In the genomic region with DNA sequence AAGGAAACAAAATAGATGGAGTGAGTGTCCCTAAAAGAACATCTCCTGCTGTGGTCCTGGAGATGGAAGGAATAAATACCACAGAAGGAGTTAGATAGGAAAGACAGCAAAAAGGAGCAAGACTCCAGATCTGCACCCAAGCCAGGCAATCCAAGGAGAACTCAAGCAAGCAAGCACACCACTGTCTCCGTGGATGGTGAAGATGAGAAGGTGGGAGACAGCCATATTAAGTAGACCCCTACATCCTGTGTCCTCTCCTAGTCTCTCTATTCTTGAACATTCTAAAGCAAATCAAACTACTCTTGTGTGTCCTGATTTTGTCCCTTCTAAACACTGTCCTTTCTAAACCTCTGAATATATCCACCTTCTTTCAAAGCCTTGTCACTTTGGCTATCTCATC, we compare ENCODE assay signal across 25 mouse cellular contexts. TPM values are rescaled to one million over a fixed set of nuclear protein-coding genes. Genes with fewer than 3 reads are reported as not detected.
"Had no signal": no experiment of that assay in that cellular context is flagged by ENCODE, and none has a peak within 500 bp of the region (broad histone marks: within the 10 kb centered on the region; RNA-seq: fewer than 3 reads in every experiment).

No protein-coding gene starts in this region.

- H3K4me3 ChIP-seq: embryonic facial prominence, embryonic 10.5 days; embryonic facial prominence, embryonic 12.5 days; embryonic facial prominence, embryonic 13.5 days; embryonic facial prominence, embryonic 15.5 days; erythroblast, embryonic 14.5 days; forebrain, embryonic 10.5 days; forebrain, embryonic 12.5 days; forebrain, embryonic 13.5 days; forebrain, embryonic 15.5 days; gastrocnemius, adult 2 months; heart, adult 2 months had no signal

- H3K9ac ChIP-seq: embryonic facial prominence, embryonic 12.5 days; embryonic facial prominence, embryonic 13.5 days; embryonic facial prominence, embryonic 15.5 days; forebrain, embryonic 12.5 days; forebrain, embryonic 13.5 days; forebrain, embryonic 15.5 days; forebrain, postnatal 0 days had no signal

- ATAC-seq: forebrain, embryonic 13.5 days; forebrain, embryonic 14.5 days; forebrain, embryonic 15.5 days; forebrain, embryonic 16.5 days; forebrain, postnatal 0 days had no signal

- H3K9me3 ChIP-seq: embryonic facial prominence, embryonic 10.5 days; embryonic facial prominence, embryonic 12.5 days; embryonic facial prominence, embryonic 13.5 days; embryonic facial prominence, embryonic 15.5 days; forebrain, embryonic 10.5 days; forebrain, embryonic 12.5 days; forebrain, embryonic 13.5 days; forebrain, embryonic 15.5 days had no signal

- H3K36me3 ChIP-seq: embryonic facial prominence, embryonic 10.5 days; embryonic facial prominence, embryonic 12.5 days; embryonic facial prominence, embryonic 13.5 days; embryonic facial prominence, embryonic 15.5 days; forebrain, embryonic 10.5 days; forebrain, embryonic 12.5 days; forebrain, embryonic 15.5 days had no signal

- H3K27me3 ChIP-seq: embryonic facial prominence, embryonic 12.5 days; embryonic facial prominence, embryonic 13.5 days; embryonic facial prominence, embryonic 15.5 days; forebrain, embryonic 12.5 days; forebrain, embryonic 13.5 days; forebrain, embryonic 15.5 days had no signal

- DNase-seq: cerebellum, adult 2 months; cerebellum, adult 8-10 months; cerebellum, adult 9-10 months; cerebellum, adult 9-11 months; cerebellum, postnatal 10 days; cerebellum, postnatal 14 days; cerebellum, postnatal 25 days; cerebellum, postnatal 36 days; embryo, embryonic 11 days; forebrain, postnatal 0 days; gastrocnemius, adult 2 months; gastrocnemius, postnatal 25 days; gastrocnemius, postnatal 36 days; heart, adult 2 months had no signal

- H3K4me2 ChIP-seq: embryonic facial prominence, embryonic 12.5 days; embryonic facial prominence, embryonic 13.5 days; embryonic facial prominence, embryonic 15.5 days; forebrain, embryonic 12.5 days; forebrain, embryonic 13.5 days; forebrain, embryonic 15.5 days had no signal

- H3K27ac ChIP-seq: embryonic facial prominence, embryonic 12.5 days; embryonic facial prominence, embryonic 13.5 days; embryonic facial prominence, embryonic 15.5 days; forebrain, embryonic 10.5 days; forebrain, embryonic 12.5 days; forebrain, embryonic 13.5 days; forebrain, embryonic 15.5 days; heart, adult 2 months had no signal

- H3K4me1 ChIP-seq: forebrain, embryonic 15.5 days had no signal

RNA-seq across cellular contexts. Expression of a gene that starts 19.1 kb away (rescaled TPM):
- polyA plus RNA-seq: erythroblast, embryonic 14.5 days had no signal
